Mouse (Mus musculus): ENCODE results near the gene Insm2. TPM values are rescaled to one million over a fixed set of nuclear protein-coding genes. Genes with fewer than 3 reads are reported as not detected.
A peak's percentile ranks its signal among the peaks of the same experiment; 100 is the strongest.
"Not testable (repeated sequence)": the region's sequence is repeated elsewhere in the genome, so short reads cannot be mapped to it uniquely, and the experiment has no call there.

Insm2 gene
- polyA plus RNA-seq, 1 experiment from 2014 or later = not detected

GRCm38 (mm10) chr12:55573089-55573488, 26.1 kb upstream of the Insm2 start:
- ATAC-seq (ENCODE audit: insufficient number of reproducible peaks, insufficient read depth, low FRiP score, low read depth) = no peak

GRCm38 (mm10) chr12:55573794-55574193, 25.4 kb upstream of the Insm2 start:
- no peaks in the 10 kb centered on the region for H3K4me1 ChIP-seq (ENCODE audit: control insufficient read depth in 2 of 2, insufficient read depth in 2 of 2, low read length in 2 of 2)
- H3K27me3 ChIP-seq (ENCODE audit: control insufficient read depth, insufficient read depth, low read length) = no peaks in the 10 kb centered on the region
- ATAC-seq (ENCODE audit: insufficient number of reproducible peaks, insufficient read depth, low FRiP score, low read depth) = no peak
- no peak overlapping the region for H3K4me3 ChIP-seq (ENCODE audit: control insufficient read depth in 1 of 2, insufficient read depth in 1 of 2, low read depth in 1 of 2, low read length in 2 of 2)
- no peak overlapping the region for H3K4me2 ChIP-seq (ENCODE audit: low read length)
- H3K27ac ChIP-seq (replicated peaks in 1 of 2; ENCODE audit: control insufficient read depth in 1 of 2, insufficient read depth in 1 of 2, low read depth in 2 of 2, low read length in 2 of 2) = no peak overlapping the region
- WGBS = 5% methylated on average over 6 of the region's 6 CpGs
- no peaks in the 10 kb centered on the region for H3K9me3 ChIP-seq (ENCODE audit: control insufficient read depth, low read length)
- H3K9ac ChIP-seq (ENCODE audit: low read length) = no peak overlapping the region
- H3K36me3 ChIP-seq (ENCODE audit: control insufficient read depth, insufficient read depth, low read length) = no peaks in the 10 kb centered on the region

More at GRCm38 (mm10) chr12:55573089-55573488, 26.1 kb upstream of the Insm2 start:
- Histone ChIP-seq H3K27ac (replicated peaks in 1 of 2; ENCODE audit: control insufficient read depth in 1 of 2, insufficient read depth in 1 of 2, low read depth in 2 of 2, low read length in 2 of 2) (no peak overlapping the region), H3K9me3 (ENCODE audit: control insufficient read depth, low read length) (no peaks in the 10 kb centered on the region), H3K4me1 (ENCODE audit: control insufficient read depth in 2 of 2, insufficient read depth in 2 of 2, low read length in 2 of 2) (no peaks in the 10 kb centered on the region), H3K27me3 (ENCODE audit: control insufficient read depth, insufficient read depth, low read length) (no peaks in the 10 kb centered on the region), H3K4me3 (ENCODE audit: control insufficient read depth in 1 of 2, insufficient read depth in 1 of 2, low read depth in 1 of 2, low read length in 2 of 2) (no peak overlapping the region), H3K36me3 (ENCODE audit: control insufficient read depth, insufficient read depth, low read length) (no peaks in the 10 kb centered on the region), H3K9ac (ENCODE audit: low read length) (no peak overlapping the region), H3K4me2 (ENCODE audit: low read length) (no peak overlapping the region)

DNA sequence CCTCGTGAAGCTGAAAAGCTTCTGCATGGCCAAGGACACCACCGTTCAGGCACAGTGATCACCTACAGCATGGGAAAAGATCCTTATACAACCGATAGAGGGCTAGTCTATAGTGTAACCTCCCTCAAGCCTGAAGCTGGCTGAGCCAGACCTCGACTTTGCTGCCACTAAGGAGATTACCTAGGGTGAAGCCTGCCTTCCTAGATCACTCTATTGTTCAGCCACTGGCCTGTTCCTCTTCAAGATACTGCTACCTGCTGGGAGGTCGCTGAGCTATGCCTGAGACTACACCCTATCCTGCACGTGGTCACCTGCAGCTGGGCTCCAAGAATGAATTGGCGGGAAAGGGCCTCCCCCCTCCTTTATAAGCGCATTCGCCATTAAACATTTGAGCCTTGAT, 12.3 kb upstream of the Insm2 start:
- 49% methylated on average over 9 of the region's 9 CpGs for WGBS
- H3K4me3 ChIP-seq (ENCODE audit: control insufficient read depth in 1 of 2, insufficient read depth in 1 of 2, low read depth in 1 of 2, low read length in 2 of 2) = not testable (repeated sequence)

GRCm38 (mm10) chr12:55598537-55598886, 715 bp upstream of the Insm2 start:
- no peak overlapping the region for H3K27ac ChIP-seq (replicated peaks in 1 of 2; ENCODE audit: control insufficient read depth in 1 of 2, insufficient read depth in 1 of 2, low read depth in 2 of 2, low read length in 2 of 2)
- peaks cover 6% of the 10 kb centered on the region for H3K36me3 ChIP-seq (ENCODE audit: control insufficient read depth, insufficient read depth, low read length)
- peaks cover 56% of the 10 kb centered on the region for H3K27me3 ChIP-seq (ENCODE audit: control insufficient read depth, insufficient read depth, low read length)
- peak overlapping the region; percentile 68 for H3K4me2 ChIP-seq (ENCODE audit: low read length)
- no peaks in the 10 kb centered on the region for H3K9me3 ChIP-seq (ENCODE audit: control insufficient read depth, low read length)
- H3K4me3 ChIP-seq (ENCODE audit: control insufficient read depth in 1 of 2, insufficient read depth in 1 of 2, low read depth in 1 of 2, low read length in 2 of 2) = peak overlapping the region; percentile 38 to 50
- H3K9ac ChIP-seq (ENCODE audit: low read length) = no peak overlapping the region
- WGBS = 9% methylated on average over 7 of the region's 7 CpGs
- peaks cover 4 to 20% of the 10 kb centered on the region in 2 experiments for H3K4me1 ChIP-seq (ENCODE audit: control insufficient read depth in 2 of 2, insufficient read depth in 2 of 2, low read length in 2 of 2)
- ATAC-seq (ENCODE audit: insufficient number of reproducible peaks, insufficient read depth, low FRiP score, low read depth) = no peak

More for the DNA sequence above, 12.3 kb upstream of the Insm2 start:
- H3K27me3 ChIP-seq (ENCODE audit: control insufficient read depth, insufficient read depth, low read length); H3K9me3 ChIP-seq (ENCODE audit: control insufficient read depth, low read length); H3K4me1 ChIP-seq (ENCODE audit: control insufficient read depth in 2 of 2, insufficient read depth in 2 of 2, low read length in 2 of 2); H3K36me3 ChIP-seq (ENCODE audit: control insufficient read depth, insufficient read depth, low read length); ATAC-seq (ENCODE audit: insufficient number of reproducible peaks, insufficient read depth, low FRiP score, low read depth); H3K4me2 ChIP-seq (ENCODE audit: low read length); H3K9ac ChIP-seq (ENCODE audit: low read length); H3K27ac ChIP-seq (replicated peaks in 1 of 2; ENCODE audit: control insufficient read depth in 1 of 2, insufficient read depth in 1 of 2, low read depth in 2 of 2, low read length in 2 of 2): not testable (repeated sequence)

DNA sequence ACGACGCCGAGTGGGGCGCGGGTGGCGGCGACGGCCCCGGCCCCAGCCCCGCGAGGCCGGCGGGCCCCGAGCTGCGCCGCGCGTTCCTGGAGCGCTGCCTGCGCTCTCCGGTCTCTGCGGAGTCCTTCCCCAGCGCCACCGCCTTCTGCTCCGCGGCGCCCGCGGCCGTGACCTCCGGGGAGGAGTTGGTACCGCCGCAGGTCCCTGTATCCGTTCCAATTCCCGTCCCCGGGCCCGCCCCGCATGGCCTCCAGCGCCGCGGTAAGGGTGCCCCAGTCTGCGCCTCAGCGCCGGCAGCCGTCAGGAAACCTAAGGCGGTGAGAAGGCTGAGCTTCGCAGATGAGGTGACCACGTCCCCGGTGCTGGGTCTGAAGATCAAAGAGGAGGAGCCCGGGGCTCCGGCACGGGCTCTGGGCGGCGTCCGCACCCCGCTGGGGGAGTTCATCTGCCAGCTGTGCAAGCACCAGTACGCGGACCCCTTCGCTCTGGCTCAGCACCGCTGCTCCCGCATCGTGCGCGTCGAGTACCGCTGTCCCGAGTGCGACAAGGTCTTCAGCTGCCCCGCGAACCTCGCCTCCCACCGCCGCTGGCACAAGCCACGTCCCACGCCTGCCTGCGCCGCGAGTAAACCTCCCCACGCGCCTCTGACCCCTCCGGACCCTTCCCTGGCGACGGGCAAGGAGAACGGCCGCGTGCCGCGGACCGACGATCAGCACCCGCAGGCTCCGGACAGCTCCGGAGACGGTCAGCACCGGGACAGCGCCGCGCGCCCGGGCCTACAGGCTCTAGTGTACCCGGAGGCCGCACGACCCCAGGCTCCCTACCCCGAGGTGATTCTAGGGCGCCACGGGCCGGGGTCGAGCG, 644 bp downstream of the Insm2 start:
- no peak overlapping the region for H3K9ac ChIP-seq (ENCODE audit: low read length)
- H3K4me2 ChIP-seq (ENCODE audit: low read length) = peak overlapping the region; percentile 68
- peak; percentile 80 for ATAC-seq (ENCODE audit: insufficient number of reproducible peaks, insufficient read depth, low FRiP score, low read depth)
- H3K4me3 ChIP-seq (ENCODE audit: control insufficient read depth in 1 of 2, insufficient read depth in 1 of 2, low read depth in 1 of 2, low read length in 2 of 2) = peak overlapping the region; percentile 38 to 50
- peaks cover 6% of the 10 kb centered on the region for H3K36me3 ChIP-seq (ENCODE audit: control insufficient read depth, insufficient read depth, low read length)
- H3K9me3 ChIP-seq (ENCODE audit: control insufficient read depth, low read length) = no peaks in the 10 kb centered on the region
- H3K4me1 ChIP-seq (ENCODE audit: control insufficient read depth in 2 of 2, insufficient read depth in 2 of 2, low read length in 2 of 2) = peaks cover 4 to 20% of the 10 kb centered on the region in 2 experiments
- no peak overlapping the region for H3K27ac ChIP-seq (replicated peaks in 1 of 2; ENCODE audit: control insufficient read depth in 1 of 2, insufficient read depth in 1 of 2, low read depth in 2 of 2, low read length in 2 of 2)
- H3K27me3 ChIP-seq (ENCODE audit: control insufficient read depth, insufficient read depth, low read length) = peaks cover 56% of the 10 kb centered on the region
- WGBS = under 1% methylated on average over 86 of the region's 109 CpGs

- 2% methylated on average over 42 of the region's 42 CpGs for WGBS
- peaks cover 56% of the 10 kb centered on the region for H3K27me3 ChIP-seq (ENCODE audit: control insufficient read depth, insufficient read depth, low read length)
- H3K9ac ChIP-seq (ENCODE audit: low read length) = no peak overlapping the region
- peak overlapping the region; percentile 68 for H3K4me2 ChIP-seq (ENCODE audit: low read length)
- H3K4me1 ChIP-seq (ENCODE audit: control insufficient read depth in 2 of 2, insufficient read depth in 2 of 2, low read length in 2 of 2) = peaks cover 4 to 20% of the 10 kb centered on the region in 2 experiments
- ATAC-seq (ENCODE audit: insufficient number of reproducible peaks, insufficient read depth, low FRiP score, low read depth) = no peak
- no peaks in the 10 kb centered on the region for H3K9me3 ChIP-seq (ENCODE audit: control insufficient read depth, low read length)
- H3K27ac ChIP-seq (replicated peaks in 1 of 2; ENCODE audit: control insufficient read depth in 1 of 2, insufficient read depth in 1 of 2, low read depth in 2 of 2, low read length in 2 of 2) = no peak overlapping the region
- peak overlapping the region; percentile 22 to 50; a peak in 2 of 4 replicates for H3K4me3 ChIP-seq (ENCODE audit: control insufficient read depth in 1 of 2, insufficient read depth in 1 of 2, low read depth in 1 of 2, low read length in 2 of 2)
- peaks cover 11% of the 10 kb centered on the region for H3K36me3 ChIP-seq (ENCODE audit: control insufficient read depth, insufficient read depth, low read length)
Observed at GRCm38 (mm10) chr12:55600503-55600994, 1.3 kb downstream of the Insm2 start.

GRCm38 (mm10) chr12:55604411-55604810, 5.2 kb downstream of the Insm2 start:
- H3K4me2 ChIP-seq (ENCODE audit: low read length) = no peak overlapping the region
- WGBS = 40% methylated on average over 3 of the region's 3 CpGs
- no peaks in the 10 kb centered on the region for H3K9me3 ChIP-seq (ENCODE audit: control insufficient read depth, low read length)
- ATAC-seq (ENCODE audit: insufficient number of reproducible peaks, insufficient read depth, low FRiP score, low read depth) = no peak
- H3K4me1 ChIP-seq (ENCODE audit: control insufficient read depth in 2 of 2, insufficient read depth in 2 of 2, low read length in 2 of 2) = peaks cover 0 to 11% of the 10 kb centered on the region in 2 experiments; a peak in 3 of 4 replicates
- H3K36me3 ChIP-seq (ENCODE audit: control insufficient read depth, insufficient read depth, low read length) = peaks cover 15% of the 10 kb centered on the region
- H3K4me3 ChIP-seq (ENCODE audit: control insufficient read depth in 1 of 2, insufficient read depth in 1 of 2, low read depth in 1 of 2, low read length in 2 of 2) = no peak overlapping the region
- peaks cover 27% of the 10 kb centered on the region for H3K27me3 ChIP-seq (ENCODE audit: control insufficient read depth, insufficient read depth, low read length)
- no peak overlapping the region for H3K27ac ChIP-seq (replicated peaks in 1 of 2; ENCODE audit: control insufficient read depth in 1 of 2, insufficient read depth in 1 of 2, low read depth in 2 of 2, low read length in 2 of 2)
- no peak overlapping the region for H3K9ac ChIP-seq (ENCODE audit: low read length)

Measured in heart, embryonic 14.5 days (tissue).